Mouse (Mus musculus) layer of hippocampus, adult 6 months (tissue): ENCODE results near the gene Gid8. TPM values are rescaled to one million over a fixed set of nuclear protein-coding genes. Genes with fewer than 3 reads are reported as not detected.

Experiments
- long read RNA-seq, 2 experiments: library from polyadenylated mRNA; unstranded; transcript quantifications; one replicate each; pipeline ENCODE4 v2.0.0; 2019 to 2020
- polyA plus RNA-seq: library from polyadenylated mRNA; unstranded; fragments of <200 nt; fragmentation: Nextera tagmentation; gene quantifications from 2 replicates; pipeline ENCODE4 v1.2.3, GENCODE M21; 2021

The Gid8 gene
- polyA plus RNA-seq = 23.1 and 29.2 TPM in 2 replicates
- long read RNA-seq, experiment 1, transcript Gid8-201 (5 exons, 1,655 nt) = major isoform, 20 of 27 reads
- long read RNA-seq, experiment 1, partial matches to known transcripts = 1 of 27 reads
- long read RNA-seq, experiment 1, other reads (novel, unspliced or antisense) = 5 of 27 reads
- long read RNA-seq, experiment 2, transcript Gid8-201 (5 exons, 1,655 nt) = major isoform, 45 of 51 reads
- long read RNA-seq, experiment 2, partial matches to known transcripts = 0 of 51 reads
- long read RNA-seq, experiment 2, other reads (novel, unspliced or antisense) = 6 of 51 reads

GRCm38 (mm10) chr2:180709923-180710272, at the start of gene Gid8, which contains the start of gene Dido1:
TSS of gene Gid8 (plus strand) at chr2:180710117.
TSS of gene Dido1 (minus strand) at chr2:180709999.

GRCm38 (mm10) chr2:180724585-180725413, 14.9 kb downstream of the Gid8 start, which contains the start of gene Slc17a9:
TSS of gene Slc17a9 (plus strand) at chr2:180725263.

Other genes with a start within 250 kb of the Gid8 start
- gene Ntsr1, start 210.1 kb upstream of the Gid8 start, polyA plus RNA-seq = 2.6 and 3.6 TPM in 2 replicates
- gene Mrgbp, start 128.8 kb upstream of the Gid8 start, polyA plus RNA-seq = 5.0 and 5.1 TPM in 2 replicates
- gene Ogfr, start 120.9 kb upstream of the Gid8 start, polyA plus RNA-seq = 11.7 and 12.2 TPM in 2 replicates
- gene Col9a3, start 112.3 kb upstream of the Gid8 start, polyA plus RNA-seq = 3.3 and 14.9 TPM in 2 replicates
- gene Tcfl5, start 67.4 kb upstream of the Gid8 start, polyA plus RNA-seq = 0.11 and 0.15 TPM in 2 replicates
- 10.8 and 13.6 TPM in 2 replicates for gene Dido1, start 118 bp upstream of the Gid8 start, polyA plus RNA-seq
- gene Slc17a9, start 15.1 kb downstream of the Gid8 start, polyA plus RNA-seq = 0.18 TPM in 1 of 2 replicates, not detected in the other
- gene Bhlhe23, start 66.8 kb downstream of the Gid8 start, polyA plus RNA-seq = 0.18 and 0.19 TPM in 2 replicates
- gene Ythdf1, start 210.8 kb downstream of the Gid8 start, polyA plus RNA-seq = 5.2 and 5.4 TPM in 2 replicates
- gene Birc7, start 218.9 kb downstream of the Gid8 start, polyA plus RNA-seq = 0.48 and 0.62 TPM in 2 replicates
- 160 and 162 TPM in 2 replicates for gene Nkain4, start 244.6 kb downstream of the Gid8 start, polyA plus RNA-seq